Mouse (Mus musculus) layer of hippocampus, adult 8-10 months (tissue): ENCODE data around the gene Surf1. TPM values are rescaled to one million over a fixed set of nuclear protein-coding genes. Genes with fewer than 3 reads are reported as not detected.
"Not testable (repeated sequence)": the region's sequence is repeated elsewhere in the genome, so short reads cannot be mapped to it uniquely, and the experiment has no call there.

Experiments used
- DNase-seq, 2 experiments: peaks; one replicate each; pipeline ENCODE4 v3.0.0; 2022; ENCODE audit warnings: low spot score in 2 of 2
- total RNA-seq, 4 experiments: library from RNA; stranded (reverse); gene quantifications; 2 replicates each; pipeline ENCODE4 v1.2.4; 2022

Surf1 gene
- total RNA-seq, 4 experiments from 2014 or later: 102 to 124 (median 112) TPM

- DNase-seq: no peak
These were observed 15.6 kb downstream of the Surf1 start for GRCm38 (mm10) chr2:26900731-26901130.

DNA sequence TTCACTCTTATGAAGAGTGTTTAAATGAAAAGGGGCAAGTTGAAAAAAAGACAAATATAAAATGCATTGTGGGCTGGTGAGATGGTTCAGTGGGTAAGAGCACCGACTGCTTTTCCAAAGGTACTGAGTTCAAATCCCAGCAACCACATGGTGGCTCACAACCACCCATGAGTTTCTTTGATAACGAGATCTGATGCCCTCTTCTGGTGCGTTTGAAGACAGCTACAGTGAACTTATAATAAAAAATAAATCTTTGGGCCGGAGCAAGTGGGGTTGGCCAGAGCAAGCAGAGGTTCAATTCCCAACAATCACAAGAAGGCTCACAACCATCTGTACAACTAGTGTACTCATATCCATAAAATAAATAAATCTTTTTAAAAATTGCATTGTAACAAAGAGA is 20.4 kb downstream of the Surf1 start:
- DNase-seq: no peak

DNA sequence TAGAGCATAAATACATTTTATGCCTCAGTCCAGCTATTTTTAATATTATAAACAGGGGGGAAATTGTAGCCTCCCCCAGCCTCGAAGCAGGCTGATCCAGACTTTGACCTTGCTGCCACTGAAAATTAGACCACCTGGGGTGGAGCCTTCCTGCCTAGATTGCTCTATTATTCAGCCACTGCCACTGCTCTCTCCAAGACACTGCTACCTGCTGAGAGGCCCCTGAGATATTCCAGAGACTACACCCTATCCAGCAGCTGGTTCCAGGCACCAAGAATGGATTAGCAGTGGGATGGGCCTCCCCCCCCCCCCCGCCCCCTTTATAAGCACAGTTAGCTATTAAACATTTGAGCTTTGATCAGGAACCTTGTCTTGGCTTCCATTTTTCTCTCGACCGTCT is 30.2 kb downstream of the Surf1 start:
- not testable (repeated sequence) for DNase-seq

- DNase-seq: not testable (repeated sequence)
These were observed 30.8 kb downstream of the Surf1 start for GRCm38 (mm10) chr2:26885541-26885940.

DNA sequence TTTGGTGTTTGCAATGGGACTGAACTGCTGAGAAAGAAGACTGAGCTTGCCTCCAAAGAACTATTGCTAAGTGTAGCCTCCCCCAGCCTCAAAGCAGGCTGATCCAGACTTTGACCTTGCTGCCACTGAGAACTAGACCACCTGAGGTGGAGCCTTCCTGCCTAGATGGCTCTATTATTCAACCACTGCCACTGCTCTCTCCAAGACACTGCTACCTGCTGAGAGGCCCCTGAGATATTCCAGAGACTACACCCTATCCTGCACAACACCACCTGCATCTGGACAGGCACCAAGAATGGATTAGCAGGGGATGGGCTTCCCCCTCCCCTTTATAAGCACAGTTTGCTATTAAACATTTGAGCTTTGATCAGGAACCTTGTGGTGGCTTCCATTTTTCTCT is 37.8 kb downstream of the Surf1 start:
- no peak for DNase-seq

- DNase-seq: no peak
These were observed 45.7 kb downstream of the Surf1 start for GRCm38 (mm10) chr2:26870666-26871065.

DNA sequence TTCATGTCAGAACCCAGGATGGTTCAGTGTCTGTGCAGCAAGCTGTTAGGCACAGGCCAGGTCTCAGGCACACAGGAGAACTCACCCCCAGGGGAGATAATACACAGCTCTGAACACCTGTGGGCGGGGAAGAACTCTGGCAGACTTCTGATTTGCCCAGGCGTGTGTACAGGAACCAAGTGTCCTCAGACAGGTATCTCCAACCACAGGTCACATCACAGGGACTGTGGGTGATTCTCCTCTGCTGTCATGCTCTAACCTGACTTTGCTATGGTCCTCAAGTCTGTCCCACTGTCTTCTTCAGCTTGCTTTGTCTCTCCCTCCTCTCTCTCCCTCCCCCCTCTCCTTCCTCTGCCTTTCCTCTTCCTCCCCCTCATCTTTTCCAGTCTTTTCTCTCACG is 51.5 kb downstream of the Surf1 start, which contains the start of gene Abo:
Gene Abo, minus strand, starts transcription at position 101 of the 400 bp plus-strand sequence.
- no peak for DNase-seq

Other genes starting within 250 kb of the Surf1 start
- not detected for gene Lcn4, start 245.2 kb downstream of the Surf1 start, total RNA-seq
- not detected for gene Abo, start 51.6 kb downstream of the Surf1 start, total RNA-seq
- 10 to 100 TPM; 21.4 to 29.3 (median 22.9) TPM for gene Surf6, start 13.7 kb downstream of the Surf1 start, total RNA-seq
- gene Med22, start 5.9 kb downstream of the Surf1 start, total RNA-seq: 10 to 100 TPM; 42.5 to 48.9 (median 47.4) TPM
- 100 to 1,000 TPM; 201 to 291 (median 240) TPM for gene Rpl7a, start 5.8 kb downstream of the Surf1 start, total RNA-seq
- gene Surf2, start 163 bp downstream of the Surf1 start, total RNA-seq: 10 to 100 TPM; 36.2 to 42.4 (median 37.7) TPM
- 10 to 100 TPM; 50.4 to 57.6 (median 55.9) TPM for gene Surf4, start 17.4 kb upstream of the Surf1 start, total RNA-seq
- under 1 TPM in 3 of 4 experiments, not detected in 1; 0.34 to 1.00 (median 0.35) TPM for gene Stkld1, start 17.5 kb upstream of the Surf1 start, total RNA-seq
- 10 to 100 TPM; 55.6 to 67.6 (median 59.5) TPM for gene Rexo4, start 47.9 kb upstream of the Surf1 start, total RNA-seq
- 1 to 10 TPM; 1.4 to 4.9 (median 2.1) TPM for gene Adamts13, start 56.9 kb upstream of the Surf1 start, total RNA-seq
- gene Cacfd1, start 93.4 kb upstream of the Surf1 start, total RNA-seq: 10 to 100 TPM; 40.2 to 46.8 (median 42.0) TPM
- gene Slc2a6, start 111.5 kb upstream of the Surf1 start, total RNA-seq: 10 to 100 TPM; 33.6 to 37.1 (median 34.4) TPM
- 1 to 10 TPM in 3 of 4 experiments, under 1 TPM in 1; 0.54 to 2.7 (median 1.7) TPM for gene Mymk, start 155.6 kb upstream of the Surf1 start, total RNA-seq
- gene Adamtsl2, start 162.8 kb upstream of the Surf1 start, total RNA-seq: 10 to 100 TPM in 2 of 4 experiments, 1 to 10 TPM in 2; 8.9 to 13.8 (median 11.1) TPM
- gene Fam163b, start 226.0 kb upstream of the Surf1 start, total RNA-seq: 100 to 1,000 TPM in 2 of 4 experiments, 10 to 100 TPM in 2; 87.0 to 124 (median 100) TPM
- 1 to 10 TPM in 1 of 4 experiments, under 1 TPM in 3; 0.25 to 1.5 (median 0.74) TPM for gene Dbh, start 248.7 kb upstream of the Surf1 start, total RNA-seq